Mouse (Mus musculus) erythroid progenitor cell, adult 5-6 weeks (primary cell): Measurements from ENCODE around the gene Gimap4. TPM values are rescaled to one million over a fixed set of nuclear protein-coding genes. Genes with fewer than 3 reads are reported as not detected.

Experiments
- total RNA-seq, 2 experiments: library from RNA; stranded (forward) in 1 of 2; stranded (reverse) in 1 of 2; fragments of 150-400 nt in 1 of 2; fragments of 186-747, 209-891 nt in 1 of 2; gene quantifications; 2 replicates each; pipeline versions ENCODE4 v1.2.3 to v1.2.4; 2015 to 2017; ENCODE audit warnings: low replicate concordance in 2 of 2

The Gimap4 gene
- total RNA-seq, 2 experiments from 2014 or later, result 26.5 to 46.5 TPM

Other genes with a start within 250 kb of the Gimap4 start
- gene Zfp467, start 238.7 kb upstream of the Gimap4 start, total RNA-seq (2015; ENCODE audit: low replicate concordance), result 1.3 TPM in 1 of 2 replicates, not detected in the other
- gene Zfp467, start 238.7 kb upstream of the Gimap4 start, total RNA-seq (2017; ENCODE audit: low replicate concordance), result 5.0 TPM in 1 of 2 replicates, not detected in the other
- not detected in 2 replicates for gene Sspo, start 236.3 kb upstream of the Gimap4 start, total RNA-seq (2015; ENCODE audit: low replicate concordance)
- gene Sspo, start 236.3 kb upstream of the Gimap4 start, total RNA-seq (2017; ENCODE audit: low replicate concordance), result not detected in 2 replicates
- not detected in 2 replicates for gene Atp6v0e2, start 146.9 kb upstream of the Gimap4 start, total RNA-seq (2015; ENCODE audit: low replicate concordance)
- gene Atp6v0e2, start 146.9 kb upstream of the Gimap4 start, total RNA-seq (2017; ENCODE audit: low replicate concordance), result not detected in 2 replicates
- gene Lrrc61, start 129.8 kb upstream of the Gimap4 start, total RNA-seq (2015; ENCODE audit: low replicate concordance), result 2.1 TPM in 1 of 2 replicates, not detected in the other
- 0.13 and 1.1 TPM in 2 replicates for gene Lrrc61, start 129.8 kb upstream of the Gimap4 start, total RNA-seq (2017; ENCODE audit: low replicate concordance)
- gene Rarres2, start 111.8 kb upstream of the Gimap4 start, total RNA-seq (2015; ENCODE audit: low replicate concordance), result not detected in 2 replicates
- 3.6 TPM in 1 of 2 replicates, not detected in the other for gene Rarres2, start 111.8 kb upstream of the Gimap4 start, total RNA-seq (2017; ENCODE audit: low replicate concordance)
- gene Gm45021, start 94.9 kb upstream of the Gimap4 start, total RNA-seq (2015; ENCODE audit: low replicate concordance), result not detected in 2 replicates
- gene Gm45021, start 94.9 kb upstream of the Gimap4 start, total RNA-seq (2017; ENCODE audit: low replicate concordance), result not detected in 2 replicates
- not detected in 2 replicates for gene Repin1, start 90.7 kb upstream of the Gimap4 start, total RNA-seq (2015; ENCODE audit: low replicate concordance)
- 0.77 and 1.7 TPM in 2 replicates for gene Repin1, start 90.7 kb upstream of the Gimap4 start, total RNA-seq (2017; ENCODE audit: low replicate concordance)
- not detected in 2 replicates for gene Gm44965, start 90.6 kb upstream of the Gimap4 start, total RNA-seq (2015; ENCODE audit: low replicate concordance)
- gene Gm44965, start 90.6 kb upstream of the Gimap4 start, total RNA-seq (2017; ENCODE audit: low replicate concordance), result not detected in 2 replicates
- not detected in 2 replicates for gene Zfp775, start 82.5 kb upstream of the Gimap4 start, total RNA-seq (2015; ENCODE audit: low replicate concordance)
- 0.15 TPM in 1 of 2 replicates, not detected in the other for gene Zfp775, start 82.5 kb upstream of the Gimap4 start, total RNA-seq (2017; ENCODE audit: low replicate concordance)
- gene AI854703, start 57.8 kb upstream of the Gimap4 start, total RNA-seq (2015; ENCODE audit: low replicate concordance), result not detected in 2 replicates
- gene AI854703, start 57.8 kb upstream of the Gimap4 start, total RNA-seq (2017; ENCODE audit: low replicate concordance), result not detected in 2 replicates
- 1.8 and 7.5 TPM in 2 replicates for gene Gimap8, start 37.3 kb upstream of the Gimap4 start, total RNA-seq (2015; ENCODE audit: low replicate concordance)
- gene Gimap8, start 37.3 kb upstream of the Gimap4 start, total RNA-seq (2017; ENCODE audit: low replicate concordance), result 1.8 and 6.7 TPM in 2 replicates
- gene Gimap9, start 8.4 kb upstream of the Gimap4 start, total RNA-seq (2015; ENCODE audit: low replicate concordance), result 5.4 and 14.4 TPM in 2 replicates
- 5.7 and 9.0 TPM in 2 replicates for gene Gimap9, start 8.4 kb upstream of the Gimap4 start, total RNA-seq (2017; ENCODE audit: low replicate concordance)
- gene Gimap6, start 23.7 kb downstream of the Gimap4 start, total RNA-seq (2015; ENCODE audit: low replicate concordance), result 11.2 and 30.2 TPM in 2 replicates
- 17.7 and 25.0 TPM in 2 replicates for gene Gimap6, start 23.7 kb downstream of the Gimap4 start, total RNA-seq (2017; ENCODE audit: low replicate concordance)
- gene Gm28053, start 34.1 kb downstream of the Gimap4 start, total RNA-seq (2015; ENCODE audit: low replicate concordance), result not detected in 2 replicates
- 1.9 and 23.4 TPM in 2 replicates for gene Gm28053, start 34.1 kb downstream of the Gimap4 start, total RNA-seq (2017; ENCODE audit: low replicate concordance)
- 6.1 and 10.5 TPM in 2 replicates for gene Gimap7, start 34.1 kb downstream of the Gimap4 start, total RNA-seq (2015; ENCODE audit: low replicate concordance)
- 4.0 TPM in 1 of 2 replicates, not detected in the other for gene Gimap7, start 34.1 kb downstream of the Gimap4 start, total RNA-seq (2017; ENCODE audit: low replicate concordance)
- 4.3 and 7.1 TPM in 2 replicates for gene Gimap1, start 54.5 kb downstream of the Gimap4 start, total RNA-seq (2015; ENCODE audit: low replicate concordance)
- gene Gimap1, start 54.5 kb downstream of the Gimap4 start, total RNA-seq (2017; ENCODE audit: low replicate concordance), result 3.6 and 4.3 TPM in 2 replicates
- 8.0 and 23.4 TPM in 2 replicates for gene Gimap5, start 61.6 kb downstream of the Gimap4 start, total RNA-seq (2015; ENCODE audit: low replicate concordance)
- 2.8 and 4.2 TPM in 2 replicates for gene Gimap5, start 61.6 kb downstream of the Gimap4 start, total RNA-seq (2017; ENCODE audit: low replicate concordance)
- 8.8 and 14.1 TPM in 2 replicates for gene Gimap3, start 86.3 kb downstream of the Gimap4 start, total RNA-seq (2015; ENCODE audit: low replicate concordance)
- gene Gimap3, start 86.3 kb downstream of the Gimap4 start, total RNA-seq (2017; ENCODE audit: low replicate concordance), result 4.4 and 7.1 TPM in 2 replicates
- gene Tmem176a, start 156.4 kb downstream of the Gimap4 start, total RNA-seq (2015; ENCODE audit: low replicate concordance), result 6.1 and 8.8 TPM in 2 replicates
- 2.7 and 13.4 TPM in 2 replicates for gene Tmem176a, start 156.4 kb downstream of the Gimap4 start, total RNA-seq (2017; ENCODE audit: low replicate concordance)
- gene Tmem176b, start 156.9 kb downstream of the Gimap4 start, total RNA-seq (2015; ENCODE audit: low replicate concordance), result 15.5 and 18.4 TPM in 2 replicates
- 3.6 and 15.5 TPM in 2 replicates for gene Tmem176b, start 156.9 kb downstream of the Gimap4 start, total RNA-seq (2017; ENCODE audit: low replicate concordance)
- not detected in 2 replicates for gene Aoc1, start 188.3 kb downstream of the Gimap4 start, total RNA-seq (2015; ENCODE audit: low replicate concordance)
- gene Aoc1, start 188.3 kb downstream of the Gimap4 start, total RNA-seq (2017; ENCODE audit: low replicate concordance), result not detected in 2 replicates
- not detected in 2 replicates for gene 1600015I10Rik, start 245.3 kb downstream of the Gimap4 start, total RNA-seq (2015; ENCODE audit: low replicate concordance)
- gene 1600015I10Rik, start 245.3 kb downstream of the Gimap4 start, total RNA-seq (2017; ENCODE audit: low replicate concordance), result not detected in 2 replicates